In the genomic region with DNA sequence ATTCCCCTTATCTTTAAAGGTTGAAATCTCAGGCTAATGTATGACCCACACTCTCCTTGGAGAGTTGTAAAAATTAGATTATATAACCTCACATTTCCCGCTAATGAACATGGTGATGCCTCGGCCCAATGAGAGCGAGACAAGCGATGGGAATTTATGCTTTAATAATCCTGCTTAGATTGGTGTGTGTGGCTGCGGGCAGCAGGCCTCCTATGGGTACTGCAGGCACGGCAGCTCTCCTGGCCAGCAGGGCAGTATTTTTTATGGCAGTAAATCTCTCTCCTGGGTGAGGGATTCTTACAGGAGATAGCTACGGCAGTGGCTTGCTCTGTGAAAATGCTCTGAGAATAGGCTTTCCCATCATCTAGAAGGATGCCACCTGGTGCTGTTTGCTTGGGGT, we compare ENCODE assay signal across 34 mouse cellular contexts.
"Had no signal": no experiment of that assay in that cellular context is flagged by ENCODE, and none has a peak within 500 bp of the region (broad histone marks: within the 10 kb centered on the region; RNA-seq: fewer than 3 reads in every experiment).

No protein-coding gene starts in this region.

- H3K4me3 ChIP-seq: heart, embryonic 10.5 days; heart, embryonic 12.5 days; heart, embryonic 13.5 days; heart, embryonic 15.5 days; hindbrain, embryonic 10.5 days; hindbrain, embryonic 12.5 days; hindbrain, embryonic 13.5 days; hindbrain, embryonic 15.5 days; intestine, embryonic 15.5 days; kidney, embryonic 15.5 days; layer of hippocampus, adult 2 months had no signal

- ATAC-seq: hindbrain, postnatal 0 days; inflammation-experienced regulatory T-cells, adult 6 months; intestine, embryonic 15.5 days; intestine, embryonic 16.5 days; intestine, postnatal 0 days had no signal

- H3K9me3 ChIP-seq: heart, embryonic 10.5 days; heart, embryonic 12.5 days; heart, embryonic 13.5 days; heart, embryonic 15.5 days; hindbrain, embryonic 10.5 days; hindbrain, embryonic 12.5 days; hindbrain, embryonic 13.5 days; hindbrain, embryonic 15.5 days; intestine, embryonic 15.5 days; kidney, embryonic 15.5 days had no signal

- DNase-seq: heart, postnatal 10 days; heart, postnatal 14 days; heart, postnatal 36 days; heart, postnatal 4 days; kidney, adult 11 months; kidney, adult 18-20 months; kidney, adult 2 months; kidney, adult 8-10 months; kidney, adult 9 months; kidney, postnatal 10 days; kidney, postnatal 14 days; kidney, postnatal 25 days; kidney, postnatal 36 days; kidney, postnatal 4 days; layer of hippocampus, adult 9-11 months; layer of hippocampus, postnatal 36 days had no signal

- H3K9ac ChIP-seq: heart, embryonic 12.5 days; heart, embryonic 13.5 days; heart, embryonic 15.5 days; hindbrain, embryonic 12.5 days; hindbrain, embryonic 13.5 days; hindbrain, embryonic 14.5 days; hindbrain, embryonic 15.5 days; intestine, embryonic 15.5 days; kidney, embryonic 15.5 days had no signal

- H3K27me3 ChIP-seq: hindbrain, embryonic 12.5 days; hindbrain, embryonic 13.5 days; hindbrain, embryonic 15.5 days; intestine, embryonic 15.5 days; kidney, embryonic 15.5 days had no signal

- H3K4me2 ChIP-seq: heart, embryonic 11.5 days; heart, embryonic 12.5 days; heart, embryonic 13.5 days; heart, embryonic 15.5 days; hindbrain, embryonic 12.5 days; hindbrain, embryonic 13.5 days; hindbrain, embryonic 14.5 days; hindbrain, embryonic 15.5 days; intestine, embryonic 15.5 days; kidney, embryonic 15.5 days had no signal

- H3K4me1 ChIP-seq: heart, embryonic 10.5 days; heart, embryonic 12.5 days; heart, embryonic 13.5 days; heart, embryonic 15.5 days; intestine, embryonic 15.5 days had no signal

- H3K36me3 ChIP-seq: heart, embryonic 10.5 days; heart, embryonic 12.5 days; heart, embryonic 13.5 days; heart, embryonic 15.5 days; hindbrain, embryonic 10.5 days; hindbrain, embryonic 12.5 days; hindbrain, embryonic 13.5 days; hindbrain, embryonic 15.5 days; intestine, embryonic 15.5 days; kidney, embryonic 15.5 days had no signal

- H3K27ac ChIP-seq: heart, embryonic 10.5 days; heart, embryonic 13.5 days; heart, embryonic 15.5 days; hindbrain, embryonic 10.5 days; hindbrain, embryonic 12.5 days; hindbrain, embryonic 13.5 days; hindbrain, embryonic 14.5 days; hindbrain, embryonic 15.5 days; hindbrain, postnatal 0 days; intestine, embryonic 15.5 days; kidney, embryonic 15.5 days; kidney, postnatal 0 days; layer of hippocampus, adult 2 months had no signal
